Mouse (Mus musculus) heart, embryonic 16.5 days (tissue): ENCODE measurements around the gene Lama1. TPM values are rescaled to one million over a fixed set of nuclear protein-coding genes. Genes with fewer than 3 reads are reported as not detected.

Source experiments
- ATAC-seq: fragments of 200-750 bp; cut with Nextera tagmentation; replicated peaks from 2 replicates; pipeline ENCODE4 v1.8.0; 2017; ENCODE audit warnings: moderate number of reproducible peaks; ENCODE audit not compliant: insufficient read depth, low FRiP score; ENCODE audit errors: extremely low read depth
- H3K27ac ChIP-seq: fragments of 300-500 bp; sonication (generic); 2 replicates; pipeline ENCODE4 v1.5.1; 2014; ENCODE audit warnings: mild to moderate bottlenecking, low read length, control low read depth, moderate library complexity
- H3K27me3 ChIP-seq: fragments of 300-500 bp; sonication (generic); 2 replicates; pipeline ENCODE4 v1.6.1; 2014; ENCODE audit warnings: low read length, mixed read lengths; ENCODE audit not compliant: control insufficient read depth, insufficient read depth
- H3K36me3 ChIP-seq: fragments of 300-500 bp; sonication (generic); 2 replicates; pipeline ENCODE4 v1.6.1; 2014; ENCODE audit not compliant: control insufficient read depth, insufficient read depth
- H3K4me1 ChIP-seq: fragments of 300-500 bp; sonication (generic); 2 replicates; pipeline ENCODE4 v1.6.1; 2014; ENCODE audit warnings: low read length, mixed read lengths; ENCODE audit not compliant: control insufficient read depth, insufficient read depth
- H3K4me2 ChIP-seq: fragments of 300-500 bp; sonication (generic); 2 replicates; pipeline ENCODE4 v1.6.1; 2014; ENCODE audit warnings: low read depth, mild to moderate bottlenecking, control low read depth, low read length
- H3K4me3 ChIP-seq: fragments of 300-500 bp; sonication (generic); 2 replicates; pipeline ENCODE4 v1.5.1; 2014; ENCODE audit warnings: mild to moderate bottlenecking, control low read depth, low read length
- H3K9ac ChIP-seq: fragments of 300-500 bp; sonication (generic); 2 replicates; pipeline ENCODE4 v1.6.1; 2014; ENCODE audit warnings: low read length, control low read depth
- H3K9me3 ChIP-seq: fragments of 300-500 bp; sonication (generic); replicated peaks from 2 replicates; pipeline ENCODE4 v1.6.1; 2016; ENCODE audit warnings: low read length; ENCODE audit not compliant: control insufficient read depth
- WGBS: fragments of 180-500 bp; shearing (Covaris S2); extraction: QIAGEN DNeasy Blood & Tissue Kit; methylation state at CpG from one replicate; pipeline ENCODE4 v1.1.7; 2014; 5-methylcytosine and 5-hydroxymethylcytosine counted together
- polyA plus RNA-seq: library from polyadenylated mRNA; unstranded; fragments of >200 nt; fragmentation: Nextera tagmentation; extraction: Ambion mirVana; gene quantifications from 2 replicates; pipeline ENCODE4 v1.2.1, GENCODE M21; 2015

Lama1 gene
- 0.54 and 0.70 TPM in 2 replicates for polyA plus RNA-seq

GRCm38 (mm10) chr17:67696694-67697386, at the start of gene Lama1:
Gene Lama1, plus strand, starts transcription at chr17:67697259.
- 4% methylated on average over 32 of the region's 32 CpGs for WGBS
- Histone ChIP-seq H3K27ac (no peak within 1 kb of the TSS), H3K4me1 (peaks cover 4% of the 10 kb centered on the region; the same call in 1 of the 2 replicates), H3K27me3 (peaks cover 11% of the 10 kb centered on the region), H3K36me3 (no peaks in the 10 kb centered on the region), H3K4me2 (peak within 1 kb of the TSS; percentile 98), H3K9me3 (no peaks in the 10 kb centered on the region), H3K9ac (peak within 1 kb of the TSS; percentile 73), H3K4me3 (peak within 1 kb of the TSS; percentile 69)
- peak; percentile 93 for ATAC-seq

DNA sequence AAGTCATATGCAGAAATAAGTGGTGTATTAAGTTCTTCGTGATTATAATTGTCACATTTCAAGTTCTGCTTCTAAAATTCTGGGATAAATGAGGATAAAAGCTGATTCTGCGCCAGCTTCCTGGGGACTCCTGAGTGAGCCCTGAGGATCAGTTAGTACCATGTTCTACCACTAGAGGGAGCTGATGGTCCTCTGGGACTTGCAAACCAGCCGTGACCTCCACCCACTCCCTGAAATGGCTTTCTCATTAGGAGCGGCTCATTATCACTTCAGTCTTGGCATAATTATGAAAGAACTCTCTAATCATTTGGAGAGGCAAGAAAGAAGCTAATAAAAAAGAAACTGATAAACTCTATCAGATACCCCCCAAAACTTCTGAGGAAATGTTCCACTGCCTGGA, 45.6 kb upstream of the Lama1 start:
- Histone ChIP-seq H3K4me1 (no peaks in the 10 kb centered on the region), H3K36me3 (no peaks in the 10 kb centered on the region), H3K27me3 (0 out of 2 replicates have a peak, but pooled peaks cover 2% of the 10 kb centered on the region), H3K27ac (no peak overlapping the region), H3K4me2 (no peak overlapping the region), H3K9me3 (no peaks in the 10 kb centered on the region), H3K9ac (no peak overlapping the region), H3K4me3 (no peak overlapping the region)
- 13% methylated on average over 4 of the region's 4 CpGs for WGBS
- ATAC-seq = no peak

GRCm38 (mm10) chr17:67664299-67664698, 32.8 kb upstream of the Lama1 start:
- H3K27me3 ChIP-seq = no peaks in the 10 kb centered on the region
- WGBS = 64% methylated on average over 3 of the region's 3 CpGs
- H3K9me3 ChIP-seq = no peaks in the 10 kb centered on the region
- ATAC-seq = no peak
- H3K4me1 ChIP-seq = no peaks in the 10 kb centered on the region
- no peak overlapping the region for H3K4me2 ChIP-seq
- no peak overlapping the region for H3K4me3 ChIP-seq
- no peak overlapping the region for H3K27ac ChIP-seq
- no peak overlapping the region for H3K9ac ChIP-seq
- no peaks in the 10 kb centered on the region for H3K36me3 ChIP-seq

GRCm38 (mm10) chr17:67666981-67667380, 30.1 kb upstream of the Lama1 start:
- Histone ChIP-seq H3K4me3 (no peak overlapping the region), H3K9me3 (no peaks in the 10 kb centered on the region), H3K36me3 (no peaks in the 10 kb centered on the region), H3K9ac (no peak overlapping the region), H3K4me1 (no peaks in the 10 kb centered on the region), H3K27ac (no peak overlapping the region), H3K4me2 (no peak overlapping the region), H3K27me3 (no peaks in the 10 kb centered on the region)
- WGBS = 42% methylated on average over 5 of the region's 5 CpGs
- no peak for ATAC-seq

DNA sequence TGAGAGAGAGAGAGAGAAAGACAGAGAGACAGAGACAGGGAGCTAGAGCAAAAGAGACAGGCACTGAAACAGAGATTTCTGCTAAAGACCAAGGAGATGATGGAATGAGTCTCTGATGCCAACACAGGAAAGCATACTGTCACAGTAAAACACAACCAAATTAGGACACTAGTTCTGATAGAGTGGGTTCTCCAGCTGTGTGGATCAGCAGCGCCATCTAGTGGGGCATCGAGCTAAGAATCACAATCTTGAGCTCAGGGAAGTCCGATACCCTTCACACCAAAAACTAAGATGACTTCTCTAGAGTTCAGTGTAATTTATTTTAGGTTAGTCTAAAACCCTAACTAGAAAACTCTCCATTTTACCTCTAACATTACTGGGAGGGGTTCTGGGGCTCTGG, 29.1 kb upstream of the Lama1 start:
- H3K4me1 ChIP-seq = no peaks in the 10 kb centered on the region
- H3K36me3 ChIP-seq = no peaks in the 10 kb centered on the region
- H3K4me3 ChIP-seq = no peak overlapping the region
- H3K27ac ChIP-seq = no peak overlapping the region
- 12% methylated on average over 3 of the region's 3 CpGs for WGBS
- H3K9me3 ChIP-seq = no peaks in the 10 kb centered on the region
- no peak for ATAC-seq
- no peak overlapping the region for H3K4me2 ChIP-seq
- H3K9ac ChIP-seq = no peak overlapping the region
- no peaks in the 10 kb centered on the region for H3K27me3 ChIP-seq

DNA sequence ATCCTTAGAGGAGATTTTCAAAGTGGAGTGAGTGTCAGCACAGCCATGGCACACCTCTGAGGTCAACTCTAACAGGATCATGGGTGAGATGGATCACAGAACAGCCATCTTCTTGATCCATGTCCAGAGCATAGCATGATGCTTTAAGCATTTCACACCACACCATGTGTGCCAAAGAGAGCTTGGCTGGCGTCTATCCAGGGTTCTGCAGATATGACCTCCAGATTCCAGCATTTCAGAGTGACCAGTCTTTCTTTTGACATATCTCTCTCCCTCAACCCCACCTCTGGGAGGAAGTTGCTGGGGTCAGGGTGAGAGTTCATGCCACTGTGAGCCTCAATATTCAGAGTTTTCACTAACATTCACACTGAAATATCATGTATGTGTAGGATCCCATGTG, 18.5 kb upstream of the Lama1 start:
- Histone ChIP-seq H3K27ac (no peak overlapping the region), H3K4me3 (no peak overlapping the region), H3K36me3 (no peaks in the 10 kb centered on the region), H3K4me1 (no peaks in the 10 kb centered on the region), H3K4me2 (no peak overlapping the region), H3K27me3 (no peaks in the 10 kb centered on the region), H3K9ac (no peak overlapping the region), H3K9me3 (no peaks in the 10 kb centered on the region)
- no peak for ATAC-seq
- 75% methylated on average over 1 of the region's 1 CpGs for WGBS

DNA sequence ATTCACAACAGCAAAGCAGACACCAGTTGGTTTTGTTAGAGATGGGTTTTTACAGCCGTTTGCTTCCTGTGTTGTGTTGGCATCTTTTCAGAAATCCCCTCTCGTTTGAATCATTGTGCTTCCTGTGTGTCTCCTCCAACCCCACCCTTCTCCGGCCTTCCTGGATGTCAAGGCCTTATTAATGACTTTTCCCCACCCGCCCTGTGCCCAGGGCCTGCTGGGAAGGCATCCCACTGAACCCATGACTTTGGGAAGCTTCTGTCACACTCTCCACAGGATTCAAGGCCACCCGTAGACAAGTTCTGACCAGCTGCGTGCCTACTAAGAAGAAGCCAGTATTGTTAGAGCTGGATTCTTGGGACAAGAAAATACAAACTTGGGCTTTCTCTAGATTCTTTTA, 16.0 kb upstream of the Lama1 start:
- no peak overlapping the region for H3K4me3 ChIP-seq
- no peak overlapping the region for H3K4me2 ChIP-seq
- no peak for ATAC-seq

GRCm38 (mm10) chr17:67685022-67685743, 11.9 kb upstream of the Lama1 start:
- H3K9ac ChIP-seq = no peak overlapping the region
- H3K9me3 ChIP-seq = no peaks in the 10 kb centered on the region
- no peak overlapping the region for H3K27ac ChIP-seq
- H3K27me3 ChIP-seq = no peaks in the 10 kb centered on the region
- H3K36me3 ChIP-seq = no peaks in the 10 kb centered on the region
- no peaks in the 10 kb centered on the region for H3K4me1 ChIP-seq
- no peak overlapping the region for H3K4me2 ChIP-seq
- 35% methylated on average over 14 of the region's 14 CpGs for WGBS
- no peak for ATAC-seq
- no peak overlapping the region for H3K4me3 ChIP-seq

More for the DNA sequence above, 16.0 kb upstream of the Lama1 start:
- no peaks in the 10 kb centered on the region for H3K9me3 ChIP-seq
- no peaks in the 10 kb centered on the region for H3K36me3 ChIP-seq
- no peak overlapping the region for H3K9ac ChIP-seq
- no peak overlapping the region for H3K27ac ChIP-seq
- no peaks in the 10 kb centered on the region for H3K27me3 ChIP-seq
- 65% methylated on average over 6 of the region's 6 CpGs for WGBS
- no peaks in the 10 kb centered on the region for H3K4me1 ChIP-seq

GRCm38 (mm10) chr17:67687505-67687904, 9.6 kb upstream of the Lama1 start:
- H3K9me3 ChIP-seq = no peaks in the 10 kb centered on the region
- no peaks in the 10 kb centered on the region for H3K36me3 ChIP-seq
- no peaks in the 10 kb centered on the region for H3K4me1 ChIP-seq
- no peak overlapping the region for H3K4me3 ChIP-seq
- 83% methylated on average over 6 of the region's 6 CpGs for WGBS
- no peak overlapping the region for H3K9ac ChIP-seq
- H3K4me2 ChIP-seq = no peak overlapping the region
- no peaks in the 10 kb centered on the region for H3K27me3 ChIP-seq
- H3K27ac ChIP-seq = no peak overlapping the region
- no peak for ATAC-seq
